Mouse (Mus musculus): ENCODE data around the gene Prex1. TPM values are rescaled to one million over a fixed set of nuclear protein-coding genes. Genes with fewer than 3 reads are reported as not detected.
A peak's percentile ranks its signal among the peaks of the same experiment; 100 is the strongest.

Gene Prex1
- polyA plus RNA-seq, 1 experiment from 2014 or later = 29.7 TPM

DNA sequence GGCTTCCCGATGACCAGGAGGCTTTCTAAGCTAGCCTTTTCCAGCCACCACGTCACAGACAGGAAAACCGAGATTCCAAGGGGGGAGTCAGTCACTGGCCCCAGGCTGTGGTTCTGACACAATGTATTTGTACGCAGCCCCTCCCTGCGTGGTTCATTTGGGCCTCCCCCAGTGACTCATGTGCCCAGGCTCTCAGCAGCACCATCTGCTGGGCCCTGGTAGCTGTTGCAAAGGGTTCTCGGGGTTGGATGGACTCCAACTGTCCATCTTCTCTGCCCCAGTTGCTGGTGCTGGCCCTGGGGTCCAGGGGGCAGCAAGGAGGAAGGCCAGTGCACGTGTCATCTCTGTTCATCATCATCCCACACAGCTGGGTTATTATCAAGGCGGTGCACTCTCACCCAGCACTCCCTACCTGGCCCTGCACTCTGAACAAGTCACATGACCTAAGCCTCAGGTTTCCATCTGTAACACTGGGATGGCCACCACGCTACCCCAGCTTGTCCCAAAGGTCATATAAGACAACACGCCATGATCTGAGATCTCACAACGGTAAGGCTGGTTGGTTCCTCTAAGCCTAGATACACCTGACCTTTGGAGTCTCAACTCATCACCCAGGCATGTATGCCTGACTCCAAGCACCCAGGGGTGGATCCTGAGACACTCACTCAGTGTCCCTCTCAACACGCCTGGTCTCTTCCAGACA, 115.0 kb downstream of the Prex1 start:
- Histone ChIP-seq H3K4me3 (ENCODE audit: low read depth, low read length) (no peak overlapping the region), H3K27ac (ENCODE audit: low read depth, low read length) (no peak overlapping the region), H3K27me3 (ENCODE audit: control insufficient read depth, insufficient read depth, low read length) (no peaks in the 10 kb centered on the region), H3K36me3 (ENCODE audit: control insufficient read depth, insufficient read depth, low read length) (no peaks in the 10 kb centered on the region), H3K9me3 (ENCODE audit: control insufficient read depth, low read length) (no peaks in the 10 kb centered on the region), H3K9ac (ENCODE audit: low read length) (no peak overlapping the region), H3K4me2 (ENCODE audit: low read depth, low read length, severe bottlenecking) (no peak overlapping the region), H3K4me1 (replicated peaks; ENCODE audit: control insufficient read depth, insufficient read depth, low read length) (no peaks in the 10 kb centered on the region)
- DNase-seq (ENCODE audit: low spot score) = no peak
- WGBS = 90% methylated on average over 12 of the region's 12 CpGs
- ATAC-seq (replicated peaks; ENCODE audit: low FRiP score) = no peak

- Histone ChIP-seq H3K9ac (ENCODE audit: low read length) (no peak overlapping the region), H3K4me2 (ENCODE audit: low read depth, low read length, severe bottlenecking) (no peak overlapping the region), H3K36me3 (ENCODE audit: control insufficient read depth, insufficient read depth, low read length) (no peaks in the 10 kb centered on the region), H3K9me3 (ENCODE audit: control insufficient read depth, low read length) (no peaks in the 10 kb centered on the region), H3K27ac (ENCODE audit: low read depth, low read length) (no peak overlapping the region), H3K27me3 (ENCODE audit: control insufficient read depth, insufficient read depth, low read length) (no peaks in the 10 kb centered on the region), H3K4me3 (ENCODE audit: low read depth, low read length) (no peak overlapping the region), H3K4me1 (replicated peaks; ENCODE audit: control insufficient read depth, insufficient read depth, low read length) (no peaks in the 10 kb centered on the region)
- DNase-seq (ENCODE audit: low spot score) (no peak), ATAC-seq (replicated peaks; ENCODE audit: low FRiP score) (no peak)
- WGBS = 82% methylated on average over 6 of the region's 6 CpGs
Measured at GRCm38 (mm10) chr2:166597763-166598162, 115.9 kb downstream of the Prex1 start.

DNA sequence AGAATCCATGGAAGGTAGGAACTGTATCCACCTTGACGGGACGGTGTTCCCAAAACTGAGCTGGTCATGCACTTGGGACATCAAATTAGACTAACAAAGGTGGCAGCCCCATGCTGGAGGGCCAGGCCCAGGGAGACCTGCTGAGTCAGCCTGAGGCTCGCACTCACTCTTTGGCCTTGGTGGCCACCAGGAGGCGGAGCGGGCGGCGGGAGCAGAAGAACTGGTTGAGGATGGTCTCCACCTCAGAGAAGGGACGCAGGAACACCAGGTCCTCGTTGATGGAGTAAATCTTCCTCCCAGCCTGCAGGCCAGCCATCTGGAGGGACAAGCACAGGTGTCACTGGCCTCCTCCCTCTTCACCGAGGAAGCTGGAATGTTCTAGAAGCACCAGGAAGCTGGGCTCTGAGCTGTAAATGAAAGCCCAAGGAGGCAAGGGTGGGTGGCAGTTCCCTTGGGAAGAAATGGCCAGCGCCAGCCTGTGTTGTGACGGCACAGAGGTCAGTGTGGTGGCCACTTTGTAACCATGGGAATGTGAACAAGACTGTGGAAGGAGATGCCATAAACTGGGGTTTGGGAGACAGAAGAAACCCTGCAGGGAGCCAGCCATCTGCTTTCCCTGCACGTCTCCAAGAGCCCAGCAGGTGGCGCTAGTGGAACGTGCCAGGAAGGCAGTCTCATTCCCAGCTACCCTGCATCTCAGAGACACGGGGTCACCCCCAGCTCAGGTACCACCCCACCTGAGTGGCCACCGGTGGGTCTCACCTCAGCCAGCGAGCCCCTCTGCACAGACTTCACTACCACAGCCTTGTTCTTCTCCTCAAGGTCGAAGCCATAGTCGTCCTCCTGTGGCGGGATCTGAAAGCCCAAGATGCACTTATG, 121.4 kb downstream of the Prex1 start:
- Histone ChIP-seq H3K4me2 (ENCODE audit: low read depth, low read length, severe bottlenecking) (no peak overlapping the region), H3K27me3 (ENCODE audit: control insufficient read depth, insufficient read depth, low read length) (no peaks in the 10 kb centered on the region), H3K4me1 (replicated peaks; ENCODE audit: control insufficient read depth, insufficient read depth, low read length) (no peaks in the 10 kb centered on the region), H3K9ac (ENCODE audit: low read length) (no peak overlapping the region), H3K36me3 (ENCODE audit: control insufficient read depth, insufficient read depth, low read length) (no peaks in the 10 kb centered on the region), H3K9me3 (ENCODE audit: control insufficient read depth, low read length) (no peaks in the 10 kb centered on the region), H3K27ac (ENCODE audit: low read depth, low read length) (no peak overlapping the region), H3K4me3 (ENCODE audit: low read depth, low read length) (no peak overlapping the region)
- peak; percentile 53; the same call in 1 of the 2 replicates for ATAC-seq (replicated peaks; ENCODE audit: low FRiP score)
- 49% methylated on average over 21 of the region's 21 CpGs for WGBS
- DNase-seq (ENCODE audit: low spot score) = peak; percentile 89

- H3K9me3 ChIP-seq (ENCODE audit: control insufficient read depth, low read length) = no peaks in the 10 kb centered on the region
Measured at GRCm38 (mm10) chr2:166584491-166584890, 129.1 kb downstream of the Prex1 start.

DNA sequence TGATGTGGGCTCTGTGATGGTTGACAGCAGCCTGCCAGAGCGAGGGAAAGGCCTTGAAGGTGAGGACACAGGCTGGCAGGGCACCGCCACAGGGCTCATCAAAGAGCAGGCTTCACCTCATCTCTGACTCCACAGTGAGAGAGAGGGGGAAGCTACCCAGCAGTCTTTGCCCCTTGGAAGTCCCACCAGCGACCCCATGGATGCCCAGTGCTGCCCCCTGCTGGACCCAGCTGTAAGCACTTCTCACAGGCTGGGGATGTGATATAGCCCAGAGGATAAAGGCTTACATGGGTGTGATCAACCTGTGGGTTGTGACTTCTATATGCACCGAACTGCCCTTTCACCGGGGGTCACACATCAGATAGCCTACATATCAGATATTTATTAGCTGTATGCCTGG, 130.3 kb downstream of the Prex1 start:
- H3K36me3 ChIP-seq (ENCODE audit: control insufficient read depth, insufficient read depth, low read length) = peaks cover 3% of the 10 kb centered on the region; the same call in 1 of the 2 replicates
- no peak for ATAC-seq (replicated peaks; ENCODE audit: low FRiP score)
- H3K9ac ChIP-seq (ENCODE audit: low read length) = no peak overlapping the region
- 94% methylated on average over 5 of the region's 5 CpGs for WGBS
- H3K4me2 ChIP-seq (ENCODE audit: low read depth, low read length, severe bottlenecking) = no peak overlapping the region
- H3K9me3 ChIP-seq (ENCODE audit: control insufficient read depth, low read length) = no peaks in the 10 kb centered on the region
- no peak for DNase-seq (ENCODE audit: low spot score)
- H3K27me3 ChIP-seq (ENCODE audit: control insufficient read depth, insufficient read depth, low read length) = no peaks in the 10 kb centered on the region
- no peak overlapping the region for H3K27ac ChIP-seq (ENCODE audit: low read depth, low read length)
- no peak overlapping the region for H3K4me3 ChIP-seq (ENCODE audit: low read depth, low read length)
- H3K4me1 ChIP-seq (replicated peaks; ENCODE audit: control insufficient read depth, insufficient read depth, low read length) = no peaks in the 10 kb centered on the region

More at GRCm38 (mm10) chr2:166584491-166584890, 129.1 kb downstream of the Prex1 start:
- 79% methylated on average over 3 of the region's 3 CpGs for WGBS
- Histone ChIP-seq H3K4me2 (ENCODE audit: low read depth, low read length, severe bottlenecking) (no peak overlapping the region), H3K4me3 (ENCODE audit: low read depth, low read length) (no peak overlapping the region), H3K9ac (ENCODE audit: low read length) (no peak overlapping the region), H3K36me3 (ENCODE audit: control insufficient read depth, insufficient read depth, low read length) (peaks cover 3% of the 10 kb centered on the region; the same call in 1 of the 2 replicates), H3K4me1 (replicated peaks; ENCODE audit: control insufficient read depth, insufficient read depth, low read length) (no peaks in the 10 kb centered on the region), H3K27ac (ENCODE audit: low read depth, low read length) (no peak overlapping the region), H3K27me3 (ENCODE audit: control insufficient read depth, insufficient read depth, low read length) (no peaks in the 10 kb centered on the region)
- ATAC-seq (replicated peaks; ENCODE audit: low FRiP score) = no peak
- DNase-seq (ENCODE audit: low spot score) = no peak

GRCm38 (mm10) chr2:166581881-166582583, 131.6 kb downstream of the Prex1 start:
- H3K27me3 ChIP-seq (ENCODE audit: control insufficient read depth, insufficient read depth, low read length) = no peaks in the 10 kb centered on the region
- no peaks in the 10 kb centered on the region for H3K9me3 ChIP-seq (ENCODE audit: control insufficient read depth, low read length)
- H3K27ac ChIP-seq (ENCODE audit: low read depth, low read length) = no peak overlapping the region
- H3K9ac ChIP-seq (ENCODE audit: low read length) = no peak overlapping the region
- H3K4me3 ChIP-seq (ENCODE audit: low read depth, low read length) = no peak overlapping the region
- no peak overlapping the region for H3K4me2 ChIP-seq (ENCODE audit: low read depth, low read length, severe bottlenecking)
- DNase-seq (ENCODE audit: low spot score) (no peak), ATAC-seq (replicated peaks; ENCODE audit: low FRiP score) (no peak)
- 94% methylated on average over 21 of the region's 21 CpGs for WGBS
- H3K4me1 ChIP-seq (replicated peaks; ENCODE audit: control insufficient read depth, insufficient read depth, low read length) = no peaks in the 10 kb centered on the region
- peaks cover 3% of the 10 kb centered on the region; the same call in 1 of the 2 replicates for H3K36me3 ChIP-seq (ENCODE audit: control insufficient read depth, insufficient read depth, low read length)

GRCm38 (mm10) chr2:166579793-166580192, 133.8 kb downstream of the Prex1 start:
- H3K9me3 ChIP-seq (ENCODE audit: control insufficient read depth, low read length) = no peaks in the 10 kb centered on the region
- H3K9ac ChIP-seq (ENCODE audit: low read length) = no peak overlapping the region
- H3K4me1 ChIP-seq (replicated peaks; ENCODE audit: control insufficient read depth, insufficient read depth, low read length) = no peaks in the 10 kb centered on the region
- H3K36me3 ChIP-seq (ENCODE audit: control insufficient read depth, insufficient read depth, low read length) = no peaks in the 10 kb centered on the region; the same call in 1 of the 2 replicates
- WGBS = 91% methylated on average over 5 of the region's 5 CpGs
- H3K27me3 ChIP-seq (ENCODE audit: control insufficient read depth, insufficient read depth, low read length) = no peaks in the 10 kb centered on the region
- H3K4me3 ChIP-seq (ENCODE audit: low read depth, low read length) = no peak overlapping the region
- ATAC-seq (replicated peaks; ENCODE audit: low FRiP score) = no peak
- H3K27ac ChIP-seq (ENCODE audit: low read depth, low read length) = no peak overlapping the region
- no peak for DNase-seq (ENCODE audit: low spot score)
- H3K4me2 ChIP-seq (ENCODE audit: low read depth, low read length, severe bottlenecking) = no peak overlapping the region

DNA sequence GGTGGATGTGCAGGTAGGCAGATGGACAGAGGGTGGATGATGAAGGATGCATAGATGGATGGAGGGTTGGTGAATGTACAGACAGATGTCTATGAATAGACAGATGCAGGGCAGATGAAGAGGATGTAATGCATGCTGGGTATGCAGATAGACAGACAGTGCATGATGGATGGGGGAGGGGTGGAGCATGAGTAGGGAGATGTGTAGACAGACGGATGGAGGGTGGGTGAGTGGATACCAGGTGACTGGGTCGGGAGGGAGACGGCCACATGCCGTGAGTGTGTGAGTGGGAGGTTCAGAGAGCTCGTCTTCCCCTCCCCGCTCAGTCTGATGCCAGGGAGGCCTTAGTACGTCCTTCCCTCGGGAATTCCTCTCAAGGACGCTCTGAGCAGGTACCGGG, 134.3 kb downstream of the Prex1 start:
- Histone ChIP-seq H3K9ac (ENCODE audit: low read length) (no peak overlapping the region), H3K36me3 (ENCODE audit: control insufficient read depth, insufficient read depth, low read length) (no peaks in the 10 kb centered on the region; the same call in 1 of the 2 replicates), H3K27ac (ENCODE audit: low read depth, low read length) (no peak overlapping the region), H3K9me3 (ENCODE audit: control insufficient read depth, low read length) (no peaks in the 10 kb centered on the region), H3K4me3 (ENCODE audit: low read depth, low read length) (no peak overlapping the region), H3K4me1 (replicated peaks; ENCODE audit: control insufficient read depth, insufficient read depth, low read length) (no peaks in the 10 kb centered on the region), H3K4me2 (ENCODE audit: low read depth, low read length, severe bottlenecking) (no peak overlapping the region), H3K27me3 (ENCODE audit: control insufficient read depth, insufficient read depth, low read length) (no peaks in the 10 kb centered on the region)
- no peak for ATAC-seq (replicated peaks; ENCODE audit: low FRiP score)
- 88% methylated on average over 10 of the region's 10 CpGs for WGBS
- DNase-seq (ENCODE audit: low spot score) = no peak

Measured in forebrain, embryonic 11.5 days (tissue).